Mouse (Mus musculus) thymus, adult 2 months (tissue): ENCODE measurements at regions not wholly inside any gene's neighbourhood (a gene's known extent, or its start where the extent isn't known, plus 50 kb on each side); places are given as distances from the start of the nearest gene placed in this dataset.

ENCODE experiments used
- CTCF ChIP-seq: fragments of 200-500 bp; IDR thresholded peaks from 2 replicates; pipeline ENCODE4 v1.5.1; 2012; ENCODE audit warnings: mild to moderate bottlenecking, control low read depth, low read length, moderate library complexity, borderline replicate concordance; ENCODE audit not compliant: control insufficient read depth, poor library complexity, insufficient read depth; ENCODE audit errors: extremely low read depth
- POLR2A ChIP-seq: fragments of 200-500 bp; IDR thresholded peaks from 2 replicates; pipeline ENCODE4 v1.6.1; 2012; ENCODE audit warnings: mild to moderate bottlenecking, low read length, control low read depth, moderate library complexity; ENCODE audit not compliant: control insufficient read depth, poor library complexity, insufficient read depth; ENCODE audit errors: extremely low read depth

DNA sequence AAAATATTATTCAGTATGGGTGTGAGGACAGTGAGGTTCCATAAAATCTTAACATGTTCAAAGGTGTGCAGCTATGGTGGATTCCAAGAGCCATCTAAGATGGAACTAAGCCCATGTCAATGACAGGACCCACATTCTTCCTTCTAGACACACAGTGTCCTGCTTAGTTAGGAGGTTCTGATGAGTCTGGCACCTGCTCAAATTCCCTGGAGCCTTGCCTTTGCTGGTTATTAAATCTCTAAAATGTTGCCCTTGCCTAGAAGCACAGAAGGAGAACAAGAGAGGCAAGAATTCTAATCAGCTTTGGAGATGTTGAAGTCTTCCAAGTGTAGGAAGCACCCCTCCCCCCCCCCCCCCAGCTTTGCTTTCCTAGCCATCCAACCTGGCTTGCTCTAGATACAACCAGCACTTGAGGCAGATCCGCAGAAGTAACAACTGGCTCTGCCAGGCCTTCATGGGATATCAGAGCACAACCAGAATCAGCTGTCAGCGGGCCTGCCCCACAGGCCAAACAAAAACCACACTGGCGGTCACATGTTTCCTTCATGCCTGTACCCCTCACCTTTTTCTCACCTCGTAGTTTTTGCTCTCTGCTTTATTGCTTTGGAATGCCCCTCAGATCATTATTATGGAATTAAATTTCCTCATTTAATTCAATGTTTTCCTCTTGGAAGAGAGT, 116.0 kb upstream of the Slc22a22 start:
- TF ChIP-seq CTCF (no peak), POLR2A (no peak)
